Comparison of ENCODE assay signal across 28 mouse cellular contexts in the genomic region with DNA sequence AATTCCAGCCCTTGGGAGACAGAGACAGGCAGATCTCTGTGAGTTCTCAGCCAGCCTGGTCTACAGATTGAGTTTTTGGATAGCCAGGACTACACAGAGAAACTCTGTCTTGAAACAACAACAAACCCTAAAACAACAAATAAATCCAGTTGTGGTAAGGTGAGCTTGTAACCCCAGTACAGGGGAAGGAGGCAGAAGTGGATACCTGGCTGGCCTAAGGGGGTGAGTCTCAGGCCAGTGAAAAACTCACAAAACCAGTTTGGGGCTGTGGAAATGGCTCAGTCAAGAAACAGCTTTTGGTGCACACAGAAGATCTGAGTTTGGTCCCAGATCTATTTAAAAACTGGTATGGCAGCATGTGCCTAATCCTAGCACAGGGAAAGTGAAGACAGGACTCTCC. TPM values are rescaled to one million over a fixed set of nuclear protein-coding genes. Genes with fewer than 3 reads are reported as not detected.
DNase-seq lines count a peak whose midpoint lies in the region; ATAC-seq and TF ChIP-seq lines count a peak whose summit lies in the region.
"Had no signal": no experiment of that assay in that cellular context is flagged by ENCODE, and none has a peak within 500 bp of the region (broad histone marks: within the 10 kb centered on the region; RNA-seq: fewer than 3 reads in every experiment).

No protein-coding gene starts in this region.

- H3K4me1 ChIP-seq in embryonic facial prominence, embryonic 14.5 days (ENCODE audit: control insufficient read depth, insufficient read depth, low read length): no peaks in the 10 kb centered on the region
- H3K4me1 ChIP-seq in embryonic facial prominence, embryonic 10.5 days: peaks cover 6% of the 10 kb centered on the region
- no peaks in the 10 kb centered on the region for H3K4me1 ChIP-seq in midbrain, embryonic 11.5 days (ENCODE audit: control insufficient read depth, insufficient read depth, low read length)
- peaks cover 4% of the 10 kb centered on the region; the same call in 1 of the 2 replicates for H3K4me1 ChIP-seq in midbrain, postnatal 0 days (ENCODE audit: insufficient read depth, low read length)
- peaks cover 14% of the 10 kb centered on the region for H3K4me1 ChIP-seq in embryonic facial prominence, embryonic 15.5 days
- H3K4me1 ChIP-seq: embryonic facial prominence, embryonic 12.5 days; hindbrain, embryonic 10.5 days had no signal

- H3K27me3 ChIP-seq in embryonic facial prominence, embryonic 14.5 days (replicated peaks; ENCODE audit: control insufficient read depth, insufficient read depth, low read length): no peaks in the 10 kb centered on the region
- no peaks in the 10 kb centered on the region for H3K27me3 ChIP-seq in embryonic facial prominence, embryonic 10.5 days (replicated peaks; ENCODE audit: low read depth, poor library complexity, severe bottlenecking)
- H3K27me3 ChIP-seq in midbrain, embryonic 11.5 days (ENCODE audit: control insufficient read depth, insufficient read depth, low read length): no peaks in the 10 kb centered on the region
- no peaks in the 10 kb centered on the region for H3K27me3 ChIP-seq in midbrain, postnatal 0 days (ENCODE audit: insufficient read depth, low read length)
- no peaks in the 10 kb centered on the region for H3K27me3 ChIP-seq in embryonic facial prominence, embryonic 15.5 days
- H3K27me3 ChIP-seq: embryonic facial prominence, embryonic 12.5 days; forebrain, embryonic 13.5 days; heart, embryonic 15.5 days; hindbrain, embryonic 15.5 days had no signal

- no peak overlapping the region for H3K27ac ChIP-seq in embryonic facial prominence, embryonic 14.5 days (replicated peaks; ENCODE audit: low read depth, low read length)
- no peak overlapping the region for H3K27ac ChIP-seq in embryonic facial prominence, embryonic 10.5 days (replicated peaks)
- no peak overlapping the region for H3K27ac ChIP-seq in midbrain, embryonic 11.5 days (ENCODE audit: low read depth, low read length)
- H3K27ac ChIP-seq in midbrain, postnatal 0 days (ENCODE audit: low read depth, low read length): no peak overlapping the region
- no peak overlapping the region for H3K27ac ChIP-seq in embryonic facial prominence, embryonic 15.5 days (replicated peaks)
- H3K27ac ChIP-seq: embryonic facial prominence, embryonic 12.5 days; forebrain, embryonic 13.5 days; heart, adult 2 months; heart, embryonic 15.5 days; hindbrain, embryonic 10.5 days; hindbrain, embryonic 15.5 days had no signal

- ATAC-seq in embryonic facial prominence, embryonic 14.5 days (ENCODE audit: low read depth): peak; percentile 60; the same call in 1 of the 2 replicates
- ATAC-seq in midbrain, embryonic 11.5 days (ENCODE audit: low FRiP score): no peak
- no peak for ATAC-seq in midbrain, postnatal 0 days (ENCODE audit: low FRiP score)
- 0 out of 2 replicates have a peak, but pooled peaks have one; percentile 20 for ATAC-seq in embryonic facial prominence, embryonic 15.5 days (ENCODE audit: insufficient number of reproducible peaks, low FRiP score, low TSS enrichment, low read depth)
- ATAC-seq: CD4-positive, CD25-positive, alpha-beta regulatory T cell, adult 4 months; forebrain, embryonic 13.5 days; forebrain, postnatal 0 days had no signal

- H3K9ac ChIP-seq in embryonic facial prominence, embryonic 14.5 days (ENCODE audit: low read depth, low read length): no peak overlapping the region
- H3K9ac ChIP-seq in midbrain, embryonic 11.5 days (ENCODE audit: low read length): no peak overlapping the region
- H3K9ac ChIP-seq in midbrain, postnatal 0 days (replicated peaks; ENCODE audit: low read length, poor library complexity, severe bottlenecking): no peak overlapping the region
- no peak overlapping the region for H3K9ac ChIP-seq in embryonic facial prominence, embryonic 15.5 days
- H3K9ac ChIP-seq: embryonic facial prominence, embryonic 12.5 days; forebrain, embryonic 13.5 days; forebrain, postnatal 0 days; heart, embryonic 15.5 days; hindbrain, embryonic 15.5 days had no signal

- H3K4me3 ChIP-seq in embryonic facial prominence, embryonic 14.5 days (ENCODE audit: low read depth, low read length): no peak overlapping the region
- no peak overlapping the region for H3K4me3 ChIP-seq in embryonic facial prominence, embryonic 10.5 days
- no peak overlapping the region for H3K4me3 ChIP-seq in midbrain, embryonic 11.5 days (ENCODE audit: low read depth, low read length)
- H3K4me3 ChIP-seq in midbrain, postnatal 0 days (ENCODE audit: low read depth, low read length): no peak overlapping the region
- no peak overlapping the region for H3K4me3 ChIP-seq in embryonic facial prominence, embryonic 15.5 days (replicated peaks)
- H3K4me3 ChIP-seq: embryonic facial prominence, embryonic 12.5 days; forebrain, embryonic 13.5 days; heart, adult 2 months; heart, embryonic 15.5 days; hindbrain, embryonic 10.5 days; hindbrain, embryonic 15.5 days had no signal

- peak; percentile 29 for DNase-seq in embryonic facial prominence, embryonic 14.5 days (ENCODE audit: low spot score)
- DNase-seq in embryonic facial prominence, embryonic 10.5 days (ENCODE audit: low spot score): no peak
- peak; percentile 40 to 59 for DNase-seq in lung, adult 18-20 months
- no peak for DNase-seq in lung, postnatal 14 days
- DNase-seq in midbrain, embryonic 11.5 days (ENCODE audit: low spot score, missing footprints): peak; percentile 44
- no peak for DNase-seq in midbrain, postnatal 0 days (ENCODE audit: low spot score)
- DNase-seq in cerebellum, adult 9-10 months: no peak
- DNase-seq: adrenal gland, adult 8-10 months; adrenal gland, postnatal 36 days; B cell, adult 2 months; cerebellum, adult 2 months; cerebellum, postnatal 14 days; embryo, embryonic 11 days; forebrain, postnatal 0 days; gastrocnemius, postnatal 25 days; heart, adult 2 months; heart, postnatal 14 days had no signal

- H3K36me3 ChIP-seq in embryonic facial prominence, embryonic 14.5 days (ENCODE audit: control insufficient read depth, insufficient read depth, low read length): peaks cover 10% of the 10 kb centered on the region; the same call in 1 of the 2 replicates
- peaks cover 86% of the 10 kb centered on the region for H3K36me3 ChIP-seq in embryonic facial prominence, embryonic 10.5 days (replicated peaks)
- 0 out of 2 replicates have a peak, but pooled peaks cover 2% of the 10 kb centered on the region for H3K36me3 ChIP-seq in midbrain, embryonic 11.5 days (ENCODE audit: control insufficient read depth, insufficient read depth, low read length)
- 0 out of 2 replicates have a peak, but pooled peaks cover 5% of the 10 kb centered on the region for H3K36me3 ChIP-seq in midbrain, postnatal 0 days (ENCODE audit: insufficient read depth, low read length)
- no peaks in the 10 kb centered on the region; the same call in 1 of the 2 replicates for H3K36me3 ChIP-seq in embryonic facial prominence, embryonic 15.5 days
- H3K36me3 ChIP-seq: heart, embryonic 15.5 days; hindbrain, embryonic 15.5 days had no signal

- no peak for TF ChIP-seq CTCF in midbrain, postnatal 0 days (IDR thresholded peaks at IDR 0.05)

- H3K4me2 ChIP-seq in embryonic facial prominence, embryonic 14.5 days (ENCODE audit: low read depth, low read length): no peak overlapping the region
- H3K4me2 ChIP-seq in midbrain, embryonic 11.5 days: no peak overlapping the region
- no peak overlapping the region for H3K4me2 ChIP-seq in midbrain, postnatal 0 days (ENCODE audit: low read depth, low read length, poor library complexity, severe bottlenecking)
- H3K4me2 ChIP-seq in embryonic facial prominence, embryonic 15.5 days (replicated peaks): no peak overlapping the region
- H3K4me2 ChIP-seq: embryonic facial prominence, embryonic 12.5 days; forebrain, embryonic 13.5 days; heart, embryonic 11.5 days; heart, embryonic 15.5 days; hindbrain, embryonic 15.5 days had no signal

- no peaks in the 10 kb centered on the region for H3K9me3 ChIP-seq in embryonic facial prominence, embryonic 14.5 days (ENCODE audit: control insufficient read depth, low read length)
- H3K9me3 ChIP-seq in embryonic facial prominence, embryonic 10.5 days: no peaks in the 10 kb centered on the region
- no peaks in the 10 kb centered on the region for H3K9me3 ChIP-seq in midbrain, embryonic 11.5 days (ENCODE audit: control insufficient read depth, low read length)
- no peaks in the 10 kb centered on the region for H3K9me3 ChIP-seq in midbrain, postnatal 0 days (ENCODE audit: low read length)
- no peaks in the 10 kb centered on the region for H3K9me3 ChIP-seq in embryonic facial prominence, embryonic 15.5 days (replicated peaks)
- H3K9me3 ChIP-seq: embryonic facial prominence, embryonic 12.5 days; forebrain, embryonic 13.5 days; heart, embryonic 15.5 days; hindbrain, embryonic 15.5 days had no signal

RNA-seq across cellular contexts. Expression of a gene that starts 9.3 kb away (rescaled TPM):
- polyA plus RNA-seq in embryonic facial prominence, embryonic 14.5 days (2014; fragmentation: Nextera tagmentation; extraction: Ambion mirVana): 0.12 and 0.19 TPM in 2 replicates
- 0.35 and 0.42 TPM in 2 replicates for polyA plus RNA-seq in embryonic facial prominence, embryonic 10.5 days (2016; fragmentation: Nextera tagmentation; extraction: Ambion mirVana)
- polyA plus RNA-seq in midbrain, embryonic 11.5 days (2014; fragmentation: Nextera tagmentation; extraction: Ambion mirVana): 0.16 and 0.25 TPM in 2 replicates
- 0.66 and 1.6 TPM in 2 replicates for total RNA-seq in midbrain, postnatal 0 days (2014; rRNA removed)
- 0.15 and 0.25 TPM in 2 replicates for polyA plus RNA-seq in midbrain, postnatal 0 days (2015; fragmentation: Nextera tagmentation; extraction: Ambion mirVana)
- polyA plus RNA-seq in embryonic facial prominence, embryonic 15.5 days (2015; fragmentation: Nextera tagmentation; extraction: Ambion mirVana): 0.22 and 0.29 TPM in 2 replicates

RNA-seq across cellular contexts. Expression of a gene that starts 11.8 kb away (rescaled TPM):
- not detected in 2 replicates for polyA plus RNA-seq in embryonic facial prominence, embryonic 14.5 days (2014; fragmentation: Nextera tagmentation; extraction: Ambion mirVana)
- polyA plus RNA-seq in embryonic facial prominence, embryonic 10.5 days (2016; fragmentation: Nextera tagmentation; extraction: Ambion mirVana): 0.04 TPM in 1 of 2 replicates, not detected in the other
- not detected in 2 replicates for polyA plus RNA-seq in midbrain, embryonic 11.5 days (2014; fragmentation: Nextera tagmentation; extraction: Ambion mirVana)
- total RNA-seq in midbrain, postnatal 0 days (2014; rRNA removed): not detected in 2 replicates
- 0.07 TPM in 1 of 2 replicates, not detected in the other for polyA plus RNA-seq in midbrain, postnatal 0 days (2015; fragmentation: Nextera tagmentation; extraction: Ambion mirVana)
- polyA plus RNA-seq in embryonic facial prominence, embryonic 15.5 days (2015; fragmentation: Nextera tagmentation; extraction: Ambion mirVana): not detected in 2 replicates
- total RNA-seq: common myeloid progenitor, adult 5-6 weeks; forebrain, postnatal 0 days had no signal
- polyA plus RNA-seq: CD4-positive, CD25-positive, alpha-beta regulatory T cell, adult 4 months; forebrain, postnatal 0 days; G1E; hindbrain, embryonic 10.5 days had no signal

RNA-seq across cellular contexts. Expression of a gene that starts 16.2 kb away (rescaled TPM):
- 81.9 and 86.8 TPM in 2 replicates for polyA plus RNA-seq in embryonic facial prominence, embryonic 14.5 days (2014; fragmentation: Nextera tagmentation; extraction: Ambion mirVana)
- polyA plus RNA-seq in embryonic facial prominence, embryonic 10.5 days (2016; fragmentation: Nextera tagmentation; extraction: Ambion mirVana): 98.6 and 100 TPM in 2 replicates
- 74.2 and 83.3 TPM in 2 replicates for polyA plus RNA-seq in midbrain, embryonic 11.5 days (2014; fragmentation: Nextera tagmentation; extraction: Ambion mirVana)
- 161 and 178 TPM in 2 replicates for total RNA-seq in midbrain, postnatal 0 days (2014; rRNA removed)
- polyA plus RNA-seq in midbrain, postnatal 0 days (2015; fragmentation: Nextera tagmentation; extraction: Ambion mirVana): 94.0 and 95.9 TPM in 2 replicates
- polyA plus RNA-seq in embryonic facial prominence, embryonic 15.5 days (2015; fragmentation: Nextera tagmentation; extraction: Ambion mirVana): 86.0 and 90.2 TPM in 2 replicates

RNA-seq across cellular contexts. Expression of a gene that starts 16.2 kb away (rescaled TPM):
- polyA plus RNA-seq in embryonic facial prominence, embryonic 14.5 days (2014; fragmentation: Nextera tagmentation; extraction: Ambion mirVana): 0.13 TPM in 1 of 2 replicates, not detected in the other
- 0.14 TPM in 1 of 2 replicates, not detected in the other for polyA plus RNA-seq in embryonic facial prominence, embryonic 10.5 days (2016; fragmentation: Nextera tagmentation; extraction: Ambion mirVana)
- polyA plus RNA-seq in midbrain, embryonic 11.5 days (2014; fragmentation: Nextera tagmentation; extraction: Ambion mirVana): 0.15 TPM in 1 of 2 replicates, not detected in the other
- total RNA-seq in midbrain, postnatal 0 days (2014; rRNA removed): not detected in 2 replicates
- polyA plus RNA-seq in midbrain, postnatal 0 days (2015; fragmentation: Nextera tagmentation; extraction: Ambion mirVana): not detected in 2 replicates
- polyA plus RNA-seq in embryonic facial prominence, embryonic 15.5 days (2015; fragmentation: Nextera tagmentation; extraction: Ambion mirVana): 0.12 TPM in 1 of 2 replicates, not detected in the other
- total RNA-seq: adrenal gland, adult 8-10 months; adrenal gland, postnatal 36 days; common myeloid progenitor, adult 5-6 weeks; forebrain, postnatal 0 days; G1E; gastrocnemius, adult 18-20 months; gastrocnemius, postnatal 25 days; heart, adult 2 months; heart, postnatal 14 days had no signal
- polyA plus RNA-seq: CD4-positive, CD25-positive, alpha-beta regulatory T cell, adult 4 months; cerebellum, adult 2 months; forebrain, embryonic 13.5 days; forebrain, postnatal 0 days; G1E; heart, embryonic 15.5 days; hindbrain, embryonic 10.5 days; hindbrain, embryonic 15.5 days had no signal

RNA-seq across cellular contexts. Expression of a gene that starts 29.0 kb away (rescaled TPM):
- 26.2 and 28.7 TPM in 2 replicates for polyA plus RNA-seq in embryonic facial prominence, embryonic 14.5 days (2014; fragmentation: Nextera tagmentation; extraction: Ambion mirVana)
- 57.4 and 60.6 TPM in 2 replicates for polyA plus RNA-seq in embryonic facial prominence, embryonic 10.5 days (2016; fragmentation: Nextera tagmentation; extraction: Ambion mirVana)
- 39.4 and 41.4 TPM in 2 replicates for polyA plus RNA-seq in midbrain, embryonic 11.5 days (2014; fragmentation: Nextera tagmentation; extraction: Ambion mirVana)
- total RNA-seq in midbrain, postnatal 0 days (2014; rRNA removed): 40.4 and 52.2 TPM in 2 replicates
- 41.3 and 43.4 TPM in 2 replicates for polyA plus RNA-seq in midbrain, postnatal 0 days (2015; fragmentation: Nextera tagmentation; extraction: Ambion mirVana)
- polyA plus RNA-seq in embryonic facial prominence, embryonic 15.5 days (2015; fragmentation: Nextera tagmentation; extraction: Ambion mirVana): 35.0 and 40.8 TPM in 2 replicates

Comparison
In these comparisons a context has a peak if more than half of its experiments do, and no peak if none do; other contexts are left out.
1. DNase-seq: peak in embryonic facial prominence, embryonic 14.5 days (single experiment), lung, adult 18-20 months (2 of 2) and midbrain, embryonic 11.5 days (single experiment); none in embryonic facial prominence, embryonic 10.5 days (single experiment), lung, postnatal 14 days (single experiment), midbrain, postnatal 0 days (single experiment) and cerebellum, adult 9-10 months (single experiment).
2. ATAC-seq: peak in embryonic facial prominence, embryonic 14.5 days (single experiment) and embryonic facial prominence, embryonic 15.5 days (single experiment); none in midbrain, embryonic 11.5 days (single experiment) and midbrain, postnatal 0 days (single experiment).